Comparison of ENCODE assay signal across 8 mouse cellular contexts in the genomic region with DNA sequence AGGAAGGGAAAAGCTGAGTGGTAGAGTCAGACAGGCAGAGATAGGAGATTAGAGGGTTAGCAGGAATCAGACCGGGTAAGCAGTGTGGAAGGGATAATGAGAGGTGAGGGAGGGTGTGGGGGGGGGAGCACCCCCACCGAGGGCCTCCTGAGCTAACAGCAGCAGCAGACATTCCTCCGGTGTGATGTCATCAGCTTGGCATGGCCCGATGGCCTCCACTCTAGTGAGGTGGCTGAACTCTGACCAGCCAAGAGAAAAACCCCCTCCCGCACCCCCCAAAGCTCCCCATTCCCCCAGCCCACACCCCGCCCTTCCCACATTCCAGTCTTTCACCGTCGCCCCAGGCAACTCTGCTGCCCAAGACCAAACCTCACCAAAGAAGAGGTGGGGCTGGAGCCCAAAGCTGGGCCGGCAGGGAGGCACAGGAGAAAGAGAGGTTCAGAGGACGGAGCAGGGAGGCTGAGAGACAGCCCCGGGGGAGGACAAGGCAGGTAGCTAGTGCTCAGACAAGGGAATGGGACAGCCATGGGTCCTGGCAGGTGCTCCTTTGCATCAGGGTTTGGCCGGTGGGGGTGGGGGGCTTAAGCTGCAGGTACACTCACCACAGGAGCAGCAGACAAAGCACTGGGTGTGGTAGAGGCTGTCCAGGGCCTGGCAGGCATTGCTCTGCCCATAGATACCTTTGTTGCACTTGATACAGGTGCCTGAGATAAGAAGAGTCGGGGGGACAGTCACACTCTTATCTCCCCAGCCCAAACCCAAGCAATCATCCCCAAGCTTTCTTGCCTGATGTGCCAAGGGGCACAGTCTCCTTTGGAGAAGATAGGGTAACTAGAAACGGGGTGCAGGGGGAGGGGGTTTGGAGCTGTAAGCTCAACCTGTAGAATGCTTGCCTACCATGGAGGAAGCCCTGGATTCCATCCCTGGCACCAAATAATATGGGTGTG. TPM values are rescaled to one million over a fixed set of nuclear protein-coding genes. Genes with fewer than 3 reads are reported as not detected.
DNase-seq lines count a peak whose midpoint lies in the region; ATAC-seq and TF ChIP-seq lines count a peak whose summit lies in the region.

No protein-coding gene starts in this region.

- peak overlapping the region; percentile 83 for H3K27ac ChIP-seq in forebrain, embryonic 11.5 days (ENCODE audit: low read depth, low read length)
- peak overlapping the region; percentile 83 for H3K27ac ChIP-seq in kidney, adult 2 months (ENCODE audit: insufficient read depth, low read depth, low read length)
- peak overlapping the region; percentile 91 for H3K27ac ChIP-seq in lung, embryonic 16.5 days (ENCODE audit: low read length)

- ATAC-seq in forebrain, embryonic 11.5 days (replicated peaks; ENCODE audit: low FRiP score) = peak; percentile 67
- ATAC-seq in lung, embryonic 16.5 days (ENCODE audit: low read depth) = peak; percentile 37

- H3K4me2 ChIP-seq in forebrain, embryonic 11.5 days (ENCODE audit: low read depth, low read length, severe bottlenecking) = peak overlapping the region; percentile 85
- H3K4me2 ChIP-seq in lung, embryonic 16.5 days (ENCODE audit: low read depth, low read length) = peak overlapping the region; percentile 82

- peaks cover 32% of the 10 kb centered on the region for H3K4me1 ChIP-seq in forebrain, embryonic 11.5 days (replicated peaks; ENCODE audit: control insufficient read depth, insufficient read depth, low read length)
- peaks cover 33% of the 10 kb centered on the region for H3K4me1 ChIP-seq in kidney, adult 2 months (ENCODE audit: control insufficient read depth, insufficient read depth, low read length)
- H3K4me1 ChIP-seq in lung, embryonic 16.5 days (replicated peaks; ENCODE audit: control insufficient read depth, insufficient read depth, low read length) = peaks cover 28% of the 10 kb centered on the region

- WGBS in forebrain, embryonic 11.5 days = 2% methylated on average over 14 of the region's 14 CpGs
- 22% methylated on average over 14 of the region's 14 CpGs for WGBS in kidney, adult 2 months
- WGBS in lung, embryonic 16.5 days = 13% methylated on average over 14 of the region's 14 CpGs

- intact Hi-C loops in left cerebral cortex, postnatal 25 days (cut with DNase I) = no loop called here

- TF ChIP-seq CTCF in kidney, adult 2 months (conservative IDR thresholded peaks at IDR 0.05; ENCODE audit: insufficient read depth, insufficient read length, low read depth, low read length) = no peak

- no peaks in the 10 kb centered on the region for H3K27me3 ChIP-seq in forebrain, embryonic 11.5 days (ENCODE audit: control insufficient read depth, insufficient read depth, low read length)
- H3K27me3 ChIP-seq in kidney, adult 2 months (replicated peaks; ENCODE audit: control insufficient read depth, insufficient read depth, low read length) = no peaks in the 10 kb centered on the region
- H3K27me3 ChIP-seq in lung, embryonic 16.5 days (ENCODE audit: control insufficient read depth, insufficient read depth, low read depth, low read length) = no peaks in the 10 kb centered on the region

- TF ChIP-seq POLR2A in kidney, adult 2 months (IDR thresholded peaks at IDR 0.05; ENCODE audit: low read depth, low read length) = no peak

- H3K9me3 ChIP-seq in forebrain, embryonic 11.5 days (ENCODE audit: control insufficient read depth, low read length) = no peaks in the 10 kb centered on the region
- no peaks in the 10 kb centered on the region for H3K9me3 ChIP-seq in lung, embryonic 16.5 days (ENCODE audit: control insufficient read depth, low read length)

- H3K4me3 ChIP-seq in forebrain, embryonic 11.5 days (ENCODE audit: low read depth, low read length) = peak overlapping the region; percentile 91
- peak overlapping the region; percentile 10; the same call in 1 of the 2 replicates for H3K4me3 ChIP-seq in kidney, adult 2 months (ENCODE audit: insufficient read depth, low read depth, low read length)
- peak overlapping the region; percentile 94 for H3K4me3 ChIP-seq in lung, embryonic 16.5 days (ENCODE audit: low read length)

- H3K9ac ChIP-seq in forebrain, embryonic 11.5 days (ENCODE audit: low read length) = peak overlapping the region; percentile 95
- peak overlapping the region; percentile 98 for H3K9ac ChIP-seq in lung, embryonic 16.5 days (ENCODE audit: low read length)

- H3K36me3 ChIP-seq in forebrain, embryonic 11.5 days (ENCODE audit: control insufficient read depth, insufficient read depth, low read length) = no peaks in the 10 kb centered on the region; the same call in 1 of the 2 replicates
- no peaks in the 10 kb centered on the region for H3K36me3 ChIP-seq in kidney, adult 2 months (ENCODE audit: control insufficient read depth, insufficient read depth, low read length)
- peaks cover 25% of the 10 kb centered on the region for H3K36me3 ChIP-seq in lung, embryonic 16.5 days (ENCODE audit: control insufficient read depth, insufficient read depth, low read length)

- DNase-seq in adrenal gland, adult (ENCODE audit: inconsistent age in 2 of 2, low spot score in 1 of 2) = peak; percentile 81 to 83
- no peak for DNase-seq in adrenal gland, postnatal 4 days (ENCODE audit: low spot score in 2 of 2)
- peak; percentile 93 for DNase-seq in forebrain, embryonic 11.5 days (ENCODE audit: low spot score)
- peak; percentile 88 for DNase-seq in kidney, adult 2 months
- DNase-seq in urinary bladder, postnatal 4 days (ENCODE audit: low spot score in 2 of 2) = peak; percentile 68 to 70
- no peak for DNase-seq in left cerebral cortex, postnatal 25 days (ENCODE audit: low spot score in 2 of 2)
- DNase-seq in T-cell, adult 2 months (ENCODE audit: low spot score) = no peak

RNA-seq across cellular contexts. Expression of a gene that starts 4.3 kb away (rescaled TPM):
- total RNA-seq in adrenal gland, postnatal 4 days (2021) = 10 to 100 TPM; 27.3 to 27.5 TPM
- 51.6 and 59.7 TPM in 2 replicates for polyA plus RNA-seq in forebrain, embryonic 11.5 days (2014; fragmentation: Nextera tagmentation; extraction: Ambion mirVana)
- polyA plus RNA-seq in kidney, adult 2 months (2012; rRNA removed) = 32.4 and 33.9 TPM in 2 replicates
- polyA plus RNA-seq in lung, embryonic 16.5 days (2015; fragmentation: Nextera tagmentation; extraction: Ambion mirVana) = 41.1 and 41.2 TPM in 2 replicates
- total RNA-seq in left cerebral cortex, postnatal 25 days (2021) = 1 to 10 TPM; 1.6 to 2.1 TPM

RNA-seq across cellular contexts. Expression of a gene that starts 18.6 kb away (rescaled TPM):
- 10 to 100 TPM; 45.6 to 52.5 TPM for total RNA-seq in adrenal gland, postnatal 4 days (2021)
- 50.6 and 55.5 TPM in 2 replicates for polyA plus RNA-seq in forebrain, embryonic 11.5 days (2014; fragmentation: Nextera tagmentation; extraction: Ambion mirVana)
- polyA plus RNA-seq in kidney, adult 2 months (2012; rRNA removed) = 9.6 and 10.0 TPM in 2 replicates
- 52.3 and 57.1 TPM in 2 replicates for polyA plus RNA-seq in lung, embryonic 16.5 days (2015; fragmentation: Nextera tagmentation; extraction: Ambion mirVana)
- 1 to 10 TPM; 1.9 TPM for total RNA-seq in left cerebral cortex, postnatal 25 days (2021)

RNA-seq across cellular contexts. Expression of a gene that starts 32.7 kb away (rescaled TPM):
- total RNA-seq in adrenal gland, postnatal 4 days (2021) = 1 to 10 TPM; 6.4 to 7.8 TPM
- 9.6 and 9.9 TPM in 2 replicates for polyA plus RNA-seq in forebrain, embryonic 11.5 days (2014; fragmentation: Nextera tagmentation; extraction: Ambion mirVana)
- polyA plus RNA-seq in kidney, adult 2 months (2012; rRNA removed) = 6.5 and 8.1 TPM in 2 replicates
- polyA plus RNA-seq in lung, embryonic 16.5 days (2015; fragmentation: Nextera tagmentation; extraction: Ambion mirVana) = 11.6 and 12.7 TPM in 2 replicates
- total RNA-seq in left cerebral cortex, postnatal 25 days (2021) = 10 to 100 TPM in 1 of 2 experiments, 1 to 10 TPM in 1; 8.9 to 10.4 TPM

RNA-seq across cellular contexts. Expression of a gene that starts 44.8 kb away (rescaled TPM):
- 100 to 1,000 TPM; 219 to 220 TPM for total RNA-seq in adrenal gland, postnatal 4 days (2021)
- polyA plus RNA-seq in forebrain, embryonic 11.5 days (2014; fragmentation: Nextera tagmentation; extraction: Ambion mirVana) = 414 and 455 TPM in 2 replicates
- 244 and 276 TPM in 2 replicates for polyA plus RNA-seq in kidney, adult 2 months (2012; rRNA removed)
- 352 and 366 TPM in 2 replicates for polyA plus RNA-seq in lung, embryonic 16.5 days (2015; fragmentation: Nextera tagmentation; extraction: Ambion mirVana)
- 100 to 1,000 TPM; 164 to 182 TPM for total RNA-seq in left cerebral cortex, postnatal 25 days (2021)

RNA-seq across cellular contexts. Expression of a gene that starts 48.2 kb away (rescaled TPM):
- total RNA-seq in adrenal gland, postnatal 4 days (2021) = not detected
- 0.05 TPM in 1 of 2 replicates, not detected in the other for polyA plus RNA-seq in forebrain, embryonic 11.5 days (2014; fragmentation: Nextera tagmentation; extraction: Ambion mirVana)
- polyA plus RNA-seq in kidney, adult 2 months (2012; rRNA removed) = not detected in 2 replicates
- polyA plus RNA-seq in lung, embryonic 16.5 days (2015; fragmentation: Nextera tagmentation; extraction: Ambion mirVana) = 1.2 and 4.3 TPM in 2 replicates
- total RNA-seq in left cerebral cortex, postnatal 25 days (2021) = under 1 TPM in 1 of 2 experiments, not detected in 1; 0.07 TPM

Comparison
In these comparisons a context has a peak if more than half of its experiments do, and no peak if none do; other contexts are left out.
1. DNase-seq: peak in adrenal gland, adult (2 of 2), forebrain, embryonic 11.5 days (single experiment), kidney, adult 2 months (single experiment) and urinary bladder, postnatal 4 days (2 of 2); none in adrenal gland, postnatal 4 days (0 of 2), left cerebral cortex, postnatal 25 days (0 of 2) and T-cell, adult 2 months (single experiment).
2. H3K4me3 ChIP-seq: peak in every context shown above with its lines; median percentile 94 in lung, embryonic 16.5 days; 91 in forebrain, embryonic 11.5 days; 10 in kidney, adult 2 months.
3. Peak in every context shown above with its lines, with median percentiles within 50 percentile points of each other: H3K27ac ChIP-seq.